Mouse (Mus musculus) CH12.LX (cell line): ENCODE data around the gene Fkbp4. TPM values are rescaled to one million over a fixed set of nuclear protein-coding genes. Genes with fewer than 3 reads are reported as not detected.

ENCODE experiments used
- DNase-seq: peaks from one replicate; pipeline ENCODE4 v3.0.0-alpha.2; 2013; ENCODE audit errors: extremely low read depth
- H3K27ac ChIP-seq: 2 replicates; pipeline ENCODE4 v1.5.1; 2012; ENCODE audit warnings: low read depth, mild to moderate bottlenecking, control low read depth, moderate library complexity; ENCODE audit not compliant: insufficient read depth
- H3K27me3 ChIP-seq: replicated peaks from 2 replicates; pipeline ENCODE3; 2012; ENCODE audit warnings: inconsistent platforms
- H3K36me3 ChIP-seq, 2 experiments: replicated peaks in 1 of 2; 2 replicates each; pipeline versions ENCODE3 to v1.6.1; 2012; ENCODE audit warnings: inconsistent platforms in 1 of 2, low read length in 1 of 2, mild to moderate bottlenecking in 1 of 2, mixed read lengths in 1 of 2, moderate library complexity in 1 of 2; ENCODE audit not compliant: control insufficient read depth in 1 of 2, insufficient read depth in 1 of 2
- H3K4me1 ChIP-seq, 2 experiments: 2 replicates each; pipeline ENCODE4 v1.6.1; 2012; ENCODE audit warnings: inconsistent platforms in 1 of 2, moderate library complexity in 1 of 2; ENCODE audit not compliant: insufficient read depth in 2 of 2, control insufficient read depth in 1 of 2
- H3K4me2 ChIP-seq: 2 replicates; pipeline ENCODE4 v1.6.1; 2012; ENCODE audit warnings: low read depth, mild to moderate bottlenecking, control low read depth; ENCODE audit not compliant: poor library complexity, insufficient read depth, severe bottlenecking
- H3K4me3 ChIP-seq, 3 experiments: fragments of 150-350 bp in 1 of 3; sonication (generic) in 1 of 3; replicated peaks in 1 of 3; 2 replicates each; pipeline versions ENCODE3 to v1.5.1; 2011 to 2012; ENCODE audit warnings: low read depth in 2 of 3, low read length in 2 of 3, mild to moderate bottlenecking in 2 of 3, moderate library complexity in 2 of 3, control low read depth in 1 of 3, improper control_type of control experiment in 1 of 3, inconsistent platforms in 1 of 3, mixed read lengths in 1 of 3; ENCODE audit not compliant: poor library complexity in 1 of 3
- H3K79me2 ChIP-seq: replicated peaks from 2 replicates; pipeline ENCODE4 v1.6.1; 2012; ENCODE audit warnings: mild to moderate bottlenecking, moderate library complexity; ENCODE audit not compliant: control insufficient read depth, poor library complexity, insufficient read depth, severe bottlenecking; ENCODE audit errors: extremely low read depth
- H3K9ac ChIP-seq: 2 replicates; pipeline ENCODE4 v1.6.1; 2012; ENCODE audit warnings: low read depth, mild to moderate bottlenecking, control low read depth, moderate library complexity; ENCODE audit not compliant: insufficient read depth
- H3K9me3 ChIP-seq: replicated peaks from 2 replicates; pipeline ENCODE3; 2012; ENCODE audit warnings: low read length, inconsistent platforms, mixed read lengths
- BHLHE40 ChIP-seq: IDR thresholded peaks from 2 replicates; pipeline ENCODE4 v1.6.1; 2011; ENCODE audit warnings: mild to moderate bottlenecking, low read depth, low read length, improper control_type of control experiment
- CTCF ChIP-seq, 2 experiments: IDR thresholded peaks in 1 of 2; conservative IDR thresholded peaks in 1 of 2; 2 replicates each; pipeline ENCODE4 v1.5.1; 2011 to 2012; ENCODE audit warnings: low read depth in 2 of 2, low read length in 2 of 2, improper control_type of control experiment in 1 of 2, inconsistent platforms in 1 of 2, mild to moderate bottlenecking in 1 of 2, moderate library complexity in 1 of 2
- E2F4 ChIP-seq: IDR thresholded peaks from 2 replicates; pipeline ENCODE4 v1.6.1; 2011; ENCODE audit warnings: low read depth, low read length, improper control_type of control experiment; ENCODE audit not compliant: insufficient replicate concordance
- EP300 ChIP-seq: IDR thresholded peaks from 2 replicates; pipeline ENCODE4 v1.6.1; 2011; ENCODE audit warnings: low read length, improper control_type of control experiment
- ETS1 ChIP-seq: conservative IDR thresholded peaks from 2 replicates; pipeline ENCODE4 v1.6.1; 2012; ENCODE audit warnings: low read depth, mild to moderate bottlenecking, inconsistent platforms, low read length, improper control_type of control experiment, moderate library complexity
- GABPA ChIP-seq: IDR thresholded peaks from 2 replicates; pipeline ENCODE4 v1.6.1; 2012; ENCODE audit warnings: low read depth, low read length, improper control_type of control experiment, inconsistent platforms; ENCODE audit not compliant: insufficient replicate concordance
- JUN ChIP-seq: IDR thresholded peaks from 2 replicates; pipeline ENCODE4 v1.6.1; 2011; ENCODE audit warnings: low read depth, mild to moderate bottlenecking, low read length, improper control_type of control experiment, moderate library complexity; ENCODE audit not compliant: insufficient read depth
- JUND ChIP-seq: conservative IDR thresholded peaks from 2 replicates; pipeline ENCODE4 v1.6.1; 2011; ENCODE audit warnings: low read depth, low read length, improper control_type of control experiment
- MAFK ChIP-seq: IDR thresholded peaks from 2 replicates; pipeline ENCODE4 v1.6.1; 2011; ENCODE audit warnings: low read length, improper control_type of control experiment; ENCODE audit not compliant: insufficient replicate concordance
- MAX ChIP-seq: IDR thresholded peaks from 2 replicates; pipeline ENCODE4 v1.6.1; 2011; ENCODE audit warnings: low read length, improper control_type of control experiment
- MAZ ChIP-seq: IDR thresholded peaks from 2 replicates; pipeline ENCODE4 v1.6.1; 2012; ENCODE audit warnings: low read depth, mild to moderate bottlenecking, inconsistent platforms, low read length, improper control_type of control experiment, moderate library complexity
- MYC ChIP-seq: IDR thresholded peaks from 2 replicates; pipeline ENCODE4 v1.6.1; 2011; ENCODE audit warnings: low read depth, mild to moderate bottlenecking, improper control_type of control experiment, low read length
- NELFE ChIP-seq: IDR thresholded peaks from 2 replicates; pipeline ENCODE4 v1.6.1; 2011; ENCODE audit warnings: low read depth, low read length, improper control_type of control experiment
- PAX5 ChIP-seq: IDR thresholded peaks from 2 replicates; pipeline ENCODE4 v1.6.1; 2012; ENCODE audit warnings: low read length, inconsistent platforms, mixed read lengths
- POLR2AphosphoS2 ChIP-seq: IDR thresholded peaks from 2 replicates; pipeline ENCODE4 v1.6.1; 2011; ENCODE audit warnings: low read depth, low read length, improper control_type of control experiment
- SMC3 ChIP-seq: IDR thresholded peaks from 2 replicates; pipeline ENCODE4 v1.6.1; 2011; ENCODE audit warnings: low read depth, low read length, improper control_type of control experiment
- TBP ChIP-seq: conservative IDR thresholded peaks from 2 replicates; pipeline ENCODE4 v1.6.1; 2011; ENCODE audit warnings: low read depth, low read length, improper control_type of control experiment
- USF2 ChIP-seq: conservative IDR thresholded peaks from 2 replicates; pipeline ENCODE4 v1.6.1; 2011; ENCODE audit warnings: low read depth, low read length, improper control_type of control experiment
- ZC3H11A ChIP-seq: IDR thresholded peaks from 2 replicates; pipeline ENCODE4 v1.6.1; 2012; ENCODE audit warnings: low read depth, mild to moderate bottlenecking, inconsistent platforms, low read length, improper control_type of control experiment
- ZMIZ1 ChIP-seq: IDR thresholded peaks from 2 replicates; pipeline ENCODE4 v1.6.1; 2012; ENCODE audit warnings: low read depth, mild to moderate bottlenecking, inconsistent platforms, low read length, improper control_type of control experiment
- dilution Hi-C: fragments of 300-500 bp; cut with MboI; formaldehyde crosslinking; loops from 2 replicates; pipeline ENCODE4 v1.14.3; 2020; ENCODE audit warnings: low sequenced_read_pairs; ENCODE audit not compliant: extremely low pct_unique_long_range_greater_than_20kb, extremely low pct_ligation_motif_present
- in situ Hi-C: fragments of 300-500 bp; cut with MboI; formaldehyde crosslinking; loops from 3 replicates; pipeline ENCODE4 v1.14.3; 2019; ENCODE audit warnings: low sequenced_read_pairs, low pct_ligation_motif_present, low pct_unique_long_range_greater_than_20kb, mixed read lengths
- polyA plus RNA-seq: library from polyadenylated mRNA; unstranded; fragments of >175 nt; gene quantifications from 2 replicates; pipeline ENCODE4 v1.2.1, GENCODE M21; 2012; ENCODE audit warnings: low read depth; ENCODE audit not compliant: insufficient read length
- total RNA-seq, 2 experiments: library from RNA; depleted of rRNA; stranded (reverse); fragments of 300-350 nt in 1 of 2; fragments of >200 nt in 1 of 2; gene quantifications; 2 replicates each; pipeline ENCODE4 v1.2.3; 2012 to 2014

Gene Fkbp4
- total and polyA plus RNA-seq, 3 experiments: 198 to 304 (median 265) TPM

GRCm38 (mm10) chr6:128421036-128421435 is 17.4 kb downstream of the Fkbp4 start:
- Histone ChIP-seq H3K79me2 (peaks cover 21% of the 10 kb centered on the region), H3K27ac (no peak overlapping the region), H3K4me2 (no peak overlapping the region), H3K4me1 (peaks cover under 1 to 20% of the 10 kb centered on the region in 2 experiments; a peak in 3 of 4 replicates), H3K9me3 (no peaks in the 10 kb centered on the region), H3K27me3 (no peaks in the 10 kb centered on the region), H3K4me3 (no peak overlapping the region), H3K36me3 (peaks cover 4 to 37% of the 10 kb centered on the region in 2 experiments), H3K9ac (no peak overlapping the region)
- in situ Hi-C loops (no loop called here), dilution Hi-C loops (no loop called here)
- DNase-seq: no peak
- TF ChIP-seq JUND (no peak), BHLHE40 (no peak), GABPA (no peak), MAZ (no peak), MAFK (no peak), TBP (no peak), EP300 (no peak), ZMIZ1 (no peak), PAX5 (no peak), E2F4 (no peak), MAX (no peak), ETS1 (no peak), MYC (no peak), ZC3H11A (no peak), USF2 (no peak), SMC3 (no peak), NELFE (no peak)

DNA sequence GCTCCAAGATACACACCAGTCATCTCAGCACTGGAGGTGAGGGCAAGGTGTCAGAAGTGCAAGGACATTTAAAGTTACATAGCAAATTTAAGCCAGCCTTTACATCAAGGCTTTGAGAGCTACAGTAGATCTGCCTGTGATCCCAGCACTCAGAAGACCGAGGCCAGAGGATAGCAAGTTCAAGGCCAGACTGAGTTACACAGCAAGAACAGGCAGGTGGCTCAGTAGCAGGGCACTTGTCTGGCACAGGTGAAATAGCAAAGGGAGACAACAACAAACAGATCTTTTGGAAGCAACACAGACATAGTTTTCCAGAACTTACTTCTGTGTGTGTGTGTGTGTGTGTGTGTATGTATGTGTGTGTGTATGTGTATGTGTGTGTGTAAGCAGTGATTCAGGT is 20.4 kb downstream of the Fkbp4 start:
- Histone ChIP-seq H3K9ac (no peak overlapping the region), H3K36me3 (peaks cover 19 to 55% of the 10 kb centered on the region in 2 experiments), H3K4me3 (no peak overlapping the region), H3K27ac (no peak overlapping the region), H3K9me3 (no peaks in the 10 kb centered on the region), H3K79me2 (peaks cover 16% of the 10 kb centered on the region), H3K4me2 (no peak overlapping the region), H3K27me3 (no peaks in the 10 kb centered on the region), H3K4me1 (peaks cover 5 to 21% of the 10 kb centered on the region in 2 experiments)
- DNase-seq: no peak
- in situ Hi-C loops: no loop called here
- dilution Hi-C loops: no loop called here
- TF ChIP-seq POLR2AphosphoS2 (no peak), CTCF (conservative IDR thresholded peaks at IDR 0.05 in 1 of 2, IDR thresholded peaks at IDR 0.05 in 1 of 2; ENCODE audit: low read depth in 2 of 2, low read length in 2 of 2) (no peak), ZMIZ1 (no peak), JUN (no peak), BHLHE40 (no peak), NELFE (no peak)
